Mouse (Mus musculus) limb, embryonic 14.5 days (tissue): Measurements from ENCODE around the gene Map1s. TPM values are rescaled to one million over a fixed set of nuclear protein-coding genes. Genes with fewer than 3 reads are reported as not detected.

Source experiments
- ATAC-seq: fragments of 200-750 bp; cut with Nextera tagmentation; 2 replicates; pipeline ENCODE4 v1.8.0; 2017; ENCODE audit warnings: low read depth, moderate number of reproducible peaks, moderate TSS enrichment; ENCODE audit not compliant: low FRiP score
- DNase-seq: peaks from one replicate; pipeline ENCODE4 v3.0.0-alpha.2; 2015; ENCODE audit warnings: low spot score
- H3K27ac ChIP-seq: fragments of 300-500 bp; sonication (generic); replicated peaks from 2 replicates; pipeline ENCODE4 v1.5.1; 2014; ENCODE audit warnings: low read depth, mild to moderate bottlenecking, low read length, moderate library complexity, mixed read lengths
- H3K27me3 ChIP-seq: fragments of 300-500 bp; sonication (generic); 2 replicates; pipeline ENCODE4 v1.6.1; 2014; ENCODE audit warnings: low read length, mixed read lengths; ENCODE audit not compliant: control insufficient read depth, insufficient read depth
- H3K36me3 ChIP-seq: fragments of 300-500 bp; sonication (generic); 2 replicates; pipeline ENCODE4 v1.6.1; 2014; ENCODE audit warnings: mild to moderate bottlenecking, low read length, moderate library complexity, mixed read lengths; ENCODE audit not compliant: control insufficient read depth, insufficient read depth
- H3K4me1 ChIP-seq: fragments of 300-500 bp; sonication (generic); 2 replicates; pipeline ENCODE4 v1.6.1; 2014; ENCODE audit warnings: antibody characterized with exemption, low read length, mixed read lengths; ENCODE audit not compliant: control insufficient read depth, insufficient read depth
- H3K4me2 ChIP-seq: fragments of 300-500 bp; sonication (generic); replicated peaks from 2 replicates; pipeline ENCODE4 v1.6.1; 2014; ENCODE audit warnings: low read depth, mild to moderate bottlenecking, low read length, moderate library complexity; ENCODE audit not compliant: severe bottlenecking
- H3K4me3 ChIP-seq: fragments of 300-500 bp; sonication (generic); replicated peaks from 2 replicates; pipeline ENCODE4 v1.5.1; 2014; ENCODE audit warnings: low read length
- H3K9ac ChIP-seq: fragments of 300-500 bp; sonication (generic); 2 replicates; pipeline ENCODE4 v1.6.1; 2014; ENCODE audit warnings: mild to moderate bottlenecking, low read depth, low read length, moderate library complexity; ENCODE audit not compliant: severe bottlenecking
- H3K9me3 ChIP-seq: fragments of 300-500 bp; sonication (generic); 2 replicates; pipeline ENCODE4 v1.6.1; 2016; ENCODE audit warnings: low read length; ENCODE audit not compliant: control insufficient read depth
- POLR2A ChIP-seq: fragments of 200-500 bp; IDR thresholded peaks from 2 replicates; pipeline ENCODE4 v1.8.0; 2012; ENCODE audit warnings: inconsistent platforms, mild to moderate bottlenecking, moderate library complexity, borderline replicate concordance; ENCODE audit not compliant: insufficient read depth, insufficient read length; ENCODE audit errors: extremely low read depth
- WGBS: fragments of 180-500 bp; shearing (Covaris S2); extraction: QIAGEN DNeasy Blood & Tissue Kit; methylation state at CpG from one replicate; pipeline ENCODE4 v1.1.7; 2014; 5-methylcytosine and 5-hydroxymethylcytosine counted together
- polyA plus RNA-seq, 2 experiments: library from polyadenylated mRNA; depleted of rRNA in 1 of 2; stranded (reverse) in 1 of 2; unstranded in 1 of 2; fragments of >200 nt; fragmentation: Nextera tagmentation in 1 of 2; extraction: Ambion mirVana in 1 of 2; gene quantifications; 2 replicates each; pipeline versions ENCODE4 v1.2.1 to v1.2.3; 2012 to 2014

Map1s gene
- polyA plus RNA-seq, 2 experiments: 45.6 to 63.7 TPM

DNA sequence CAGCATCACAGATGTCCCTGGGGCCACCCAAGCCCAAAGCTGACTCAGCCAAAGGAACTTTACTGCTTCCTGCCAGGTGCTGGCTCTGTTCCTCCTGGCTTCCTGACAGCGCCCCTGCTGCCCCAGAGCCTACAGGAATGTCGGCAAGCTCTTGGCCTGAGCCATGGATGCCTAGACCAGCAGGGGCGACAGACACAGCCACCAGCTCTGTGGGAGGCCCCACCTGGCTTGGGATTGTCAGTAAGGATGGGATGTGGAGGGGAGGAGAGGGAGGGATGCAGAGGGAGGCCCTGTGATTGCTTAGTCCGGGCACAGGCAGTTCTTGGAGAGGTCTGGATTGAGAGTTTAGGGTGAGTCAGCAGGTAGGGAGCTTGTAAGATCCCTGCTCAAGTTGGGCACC, 25.6 kb upstream of the Map1s start:
- Histone ChIP-seq H3K27ac (peak overlapping the region; percentile 33; the same call in 1 of the 2 replicates), H3K9ac (no peak overlapping the region)

DNA sequence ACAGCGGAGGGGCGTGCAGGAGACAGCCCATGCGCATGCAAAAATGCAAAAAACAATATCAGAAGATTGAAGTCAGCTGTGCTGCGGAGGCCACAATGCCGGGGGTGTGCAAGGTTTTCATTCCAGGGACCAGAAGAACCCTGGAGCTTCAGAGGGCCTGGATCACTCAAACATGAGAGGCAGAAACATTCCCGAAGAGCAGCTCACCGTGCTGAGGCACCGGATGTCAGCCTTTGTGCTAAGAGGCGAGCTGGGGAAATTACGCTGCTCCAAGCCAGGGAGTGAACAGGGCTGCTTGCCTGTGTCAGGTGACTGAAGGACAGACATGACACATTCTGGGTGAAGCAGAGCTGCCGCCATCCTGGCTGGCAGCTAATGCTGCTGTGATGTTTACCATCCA, 25.2 kb upstream of the Map1s start:
- Histone ChIP-seq H3K4me1 (peaks cover 13% of the 10 kb centered on the region), H3K27me3 (no peaks in the 10 kb centered on the region), H3K36me3 (no peaks in the 10 kb centered on the region), H3K9ac (peak overlapping the region; percentile 28; the same call in 1 of the 2 replicates), H3K9me3 (no peaks in the 10 kb centered on the region), H3K4me3 (no peak overlapping the region), H3K4me2 (peak overlapping the region; percentile 10; the same call in 1 of the 2 replicates), H3K27ac (peak overlapping the region; percentile 33; the same call in 1 of the 2 replicates)
- TF ChIP-seq POLR2A: no peak
- ATAC-seq: no peak
- no peak for DNase-seq
- 26% methylated on average over 11 of the region's 11 CpGs for WGBS

More for the DNA sequence above, 25.6 kb upstream of the Map1s start:
- peak; percentile 47 for ATAC-seq
- H3K9me3 ChIP-seq: no peaks in the 10 kb centered on the region
- no peaks in the 10 kb centered on the region for H3K36me3 ChIP-seq
- no peak for TF ChIP-seq POLR2A
- 0% methylated on average over 4 of the region's 4 CpGs for WGBS
- peaks cover 13% of the 10 kb centered on the region for H3K4me1 ChIP-seq
- H3K27me3 ChIP-seq: no peaks in the 10 kb centered on the region
- no peak for DNase-seq
- peak overlapping the region; percentile 10; the same call in 1 of the 2 replicates for H3K4me2 ChIP-seq
- no peak overlapping the region for H3K4me3 ChIP-seq

DNA sequence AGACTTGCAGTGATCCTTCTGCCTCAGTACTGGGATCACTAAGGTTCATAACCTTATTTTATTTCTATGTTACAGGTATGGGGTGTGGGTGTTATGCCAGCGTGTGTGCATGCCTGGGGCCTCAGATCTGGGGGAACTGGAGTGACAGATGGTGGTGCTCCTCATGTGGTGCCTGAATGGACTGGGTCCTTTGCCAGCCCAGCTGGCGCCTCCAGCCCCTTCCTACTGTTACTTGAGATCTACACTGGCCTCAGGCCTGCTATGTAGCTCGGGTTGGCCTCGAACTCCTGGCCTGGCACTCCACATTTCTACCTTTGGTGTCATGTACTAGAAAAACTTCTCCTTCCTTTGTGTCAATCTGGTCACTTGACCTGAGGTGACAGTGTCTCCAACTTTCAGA, 21.5 kb upstream of the Map1s start:
- TF ChIP-seq POLR2A: no peak
- no peaks in the 10 kb centered on the region for H3K36me3 ChIP-seq
- H3K27me3 ChIP-seq: no peaks in the 10 kb centered on the region
- H3K4me2 ChIP-seq: no peak overlapping the region
- peaks cover 13% of the 10 kb centered on the region for H3K4me1 ChIP-seq
- ATAC-seq: no peak
- H3K27ac ChIP-seq: no peak overlapping the region
- no peak overlapping the region for H3K4me3 ChIP-seq
- no peaks in the 10 kb centered on the region for H3K9me3 ChIP-seq
- WGBS: 81% methylated on average over 4 of the region's 4 CpGs
- no peak for DNase-seq
- no peak overlapping the region for H3K9ac ChIP-seq

DNA sequence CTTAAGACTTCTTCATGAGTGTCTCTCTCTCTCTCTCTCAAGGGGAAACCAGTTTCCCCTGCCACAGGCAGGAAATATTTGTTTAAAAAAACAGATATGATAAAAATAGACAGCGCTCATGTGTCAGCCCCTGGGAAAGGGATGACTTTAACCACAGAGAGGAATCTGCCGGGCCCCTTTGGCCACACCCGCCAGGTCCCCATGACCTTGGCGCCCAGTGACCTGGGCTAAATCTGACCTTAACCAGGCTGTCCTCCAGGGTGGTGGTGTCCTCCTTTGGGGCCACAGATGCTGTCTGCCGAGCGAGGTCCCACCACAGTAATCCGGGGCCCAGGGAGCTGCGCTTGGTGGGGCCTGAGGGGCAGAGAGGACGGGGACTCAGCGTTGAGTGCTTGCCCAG, 21.0 kb upstream of the Map1s start:
- no peak for TF ChIP-seq POLR2A
- H3K9me3 ChIP-seq: no peaks in the 10 kb centered on the region
- H3K27ac ChIP-seq: no peak overlapping the region
- H3K27me3 ChIP-seq: no peaks in the 10 kb centered on the region
- H3K4me2 ChIP-seq: no peak overlapping the region
- WGBS: 84% methylated on average over 10 of the region's 10 CpGs
- peaks cover 11% of the 10 kb centered on the region for H3K4me1 ChIP-seq
- H3K9ac ChIP-seq: no peak overlapping the region
- ATAC-seq (no peak), DNase-seq (no peak)
- no peak overlapping the region for H3K4me3 ChIP-seq
- H3K36me3 ChIP-seq: no peaks in the 10 kb centered on the region

DNA sequence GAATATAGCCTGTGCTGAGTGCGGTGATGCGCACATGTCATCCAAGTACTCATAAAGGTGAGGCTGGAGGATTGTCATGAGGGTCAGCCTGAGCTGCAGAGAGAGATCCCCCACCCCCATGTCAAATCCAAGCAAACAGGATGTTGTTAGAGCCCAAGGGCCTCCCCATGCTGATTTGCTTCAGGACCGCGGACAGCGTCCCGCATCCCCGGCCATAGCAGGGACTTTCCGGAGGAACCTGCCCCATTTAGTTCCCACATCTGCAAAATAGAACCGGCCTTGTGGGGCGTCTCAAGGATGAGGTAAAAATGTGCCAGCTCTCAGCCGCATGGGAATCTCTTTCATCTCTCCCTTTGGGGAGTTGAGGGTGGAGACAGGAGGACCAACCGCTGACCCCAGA, 20.1 kb upstream of the Map1s start:
- no peaks in the 10 kb centered on the region for H3K36me3 ChIP-seq
- no peak overlapping the region for H3K9ac ChIP-seq
- 0 out of 2 replicates have a peak, but pooled peaks cover 2% of the 10 kb centered on the region for H3K27me3 ChIP-seq
- no peaks in the 10 kb centered on the region for H3K9me3 ChIP-seq
- 16% methylated on average over 12 of the region's 12 CpGs for WGBS
- no peak overlapping the region for H3K4me3 ChIP-seq
- H3K4me2 ChIP-seq: no peak overlapping the region
- TF ChIP-seq POLR2A: no peak
- peak; percentile 60 for DNase-seq
- ATAC-seq: no peak
- H3K27ac ChIP-seq: no peak overlapping the region
- H3K4me1 ChIP-seq: peaks cover 2% of the 10 kb centered on the region; the same call in 1 of the 2 replicates

DNA sequence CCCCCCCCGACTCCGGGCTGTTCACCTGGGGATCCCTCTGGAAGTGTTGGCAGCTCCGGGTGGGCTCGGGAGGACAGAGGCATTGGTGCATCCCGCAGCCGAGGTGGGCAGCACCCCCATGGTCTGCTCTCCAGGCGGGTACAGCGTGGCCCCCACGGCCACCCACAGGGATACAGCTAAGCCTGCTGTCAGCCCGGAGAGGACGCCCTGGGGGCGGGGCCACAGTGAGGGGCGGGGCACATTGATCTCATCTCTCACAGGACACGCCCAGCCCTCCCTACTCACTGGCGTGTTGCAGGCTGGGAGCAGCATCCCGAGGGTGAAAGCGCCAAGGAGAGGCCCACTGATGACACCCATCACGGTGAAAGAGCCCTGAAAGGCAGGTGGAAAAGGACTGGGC, 18.1 kb upstream of the Map1s start:
- ATAC-seq: no peak
- H3K4me3 ChIP-seq: no peak overlapping the region
- H3K4me1 ChIP-seq: peaks cover 3% of the 10 kb centered on the region; the same call in 1 of the 2 replicates
- H3K9ac ChIP-seq: no peak overlapping the region
- no peak for DNase-seq
- no peak overlapping the region for H3K27ac ChIP-seq
- no peak for TF ChIP-seq POLR2A
- H3K27me3 ChIP-seq: peaks cover 22% of the 10 kb centered on the region
- no peaks in the 10 kb centered on the region for H3K9me3 ChIP-seq
- H3K36me3 ChIP-seq: no peaks in the 10 kb centered on the region
- WGBS: 3% methylated on average over 12 of the region's 18 CpGs
- H3K4me2 ChIP-seq: no peak overlapping the region
